ENCODE assay signal across 22 mouse cellular contexts in the genomic region with DNA sequence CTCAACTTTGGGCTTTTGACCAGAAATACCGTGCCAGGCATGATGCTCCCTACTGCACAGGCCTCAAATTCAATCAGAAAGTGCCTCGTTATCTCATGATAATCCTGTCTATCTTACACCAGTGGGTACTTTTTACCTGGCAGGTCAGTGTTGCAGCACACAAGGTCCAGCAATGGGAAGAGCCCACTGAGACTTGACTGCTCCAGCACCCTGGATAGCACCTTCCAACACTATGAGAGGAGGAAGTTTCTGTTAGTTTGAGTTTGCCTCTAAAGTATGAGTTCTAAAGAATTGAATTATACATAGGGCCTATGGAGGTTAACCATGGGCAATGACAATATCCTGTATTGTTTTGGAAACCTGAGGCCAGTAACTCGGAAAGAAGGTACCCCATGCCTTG. TPM values are rescaled to one million over a fixed set of nuclear protein-coding genes. Genes with fewer than 3 reads are reported as not detected.
DNase-seq lines count a peak whose midpoint lies in the region; ATAC-seq and TF ChIP-seq lines count a peak whose summit lies in the region.
"Had no signal": no experiment of that assay in that cellular context is flagged by ENCODE, and none has a peak within 500 bp of the region (broad histone marks: within the 10 kb centered on the region; RNA-seq: fewer than 3 reads in every experiment).

No protein-coding gene starts in this region.

- H3K36me3 ChIP-seq in kidney, postnatal 0 days (ENCODE audit: insufficient read depth, low read length), result no peaks in the 10 kb centered on the region
- no peaks in the 10 kb centered on the region for H3K36me3 ChIP-seq in myocyte (ENCODE audit: control insufficient read depth, insufficient read depth)
- no peaks in the 10 kb centered on the region for H3K36me3 ChIP-seq in neural tube, embryonic 15.5 days
- H3K36me3 ChIP-seq: heart, embryonic 12.5 days; hindbrain, embryonic 15.5 days had no signal

- DNase-seq in kidney, postnatal 0 days (ENCODE audit: low spot score), result peak; percentile 10
- DNase-seq in kidney, postnatal 25 days, result no peak
- DNase-seq in NIH3T3 (ENCODE audit: low read depth) (peak; percentile 23), R1 (ENCODE audit: low read depth, low spot score) (peak; percentile 10)
- DNase-seq in right cerebral cortex, adult 2 months (ENCODE audit: low spot score in 2 of 2), result no peak
- DNase-seq: adrenal gland, postnatal 10 days; cerebellum, adult 11 months; cerebellum, adult 8-10 months; cerebellum, postnatal 25 days; forebrain, postnatal 0 days; gastrocnemius, postnatal 14 days; heart, adult 2 months; heart, postnatal 36 days had no signal

- no peak overlapping the region for H3K27ac ChIP-seq in kidney, postnatal 0 days
- H3K27ac ChIP-seq in neural tube, embryonic 15.5 days (replicated peaks), result no peak overlapping the region
- H3K27ac ChIP-seq: forebrain, embryonic 13.5 days; heart, adult 2 months; hindbrain, embryonic 15.5 days had no signal

- H3K27me3 ChIP-seq in kidney, postnatal 0 days (ENCODE audit: insufficient read depth, low read length), result no peaks in the 10 kb centered on the region
- no peaks in the 10 kb centered on the region for H3K27me3 ChIP-seq in myocyte (ENCODE audit: control insufficient read depth, insufficient read depth, insufficient read length)
- no peaks in the 10 kb centered on the region for H3K27me3 ChIP-seq in neural tube, embryonic 15.5 days (replicated peaks)
- H3K27me3 ChIP-seq: forebrain, embryonic 13.5 days; heart, embryonic 12.5 days; hindbrain, embryonic 15.5 days had no signal

- H3K4me2 ChIP-seq in kidney, postnatal 0 days (ENCODE audit: low read length), result no peak overlapping the region
- no peak overlapping the region for H3K4me2 ChIP-seq in myocyte (ENCODE audit: low read depth)
- no peak overlapping the region for H3K4me2 ChIP-seq in neural tube, embryonic 15.5 days
- H3K4me2 ChIP-seq: forebrain, embryonic 13.5 days; heart, embryonic 12.5 days; hindbrain, embryonic 15.5 days had no signal

- no peak overlapping the region for H3K9ac ChIP-seq in kidney, postnatal 0 days (ENCODE audit: low read depth, low read length)
- no peak overlapping the region for H3K9ac ChIP-seq in neural tube, embryonic 15.5 days (replicated peaks)
- H3K9ac ChIP-seq: forebrain, embryonic 13.5 days; forebrain, postnatal 0 days; heart, embryonic 12.5 days; hindbrain, embryonic 15.5 days had no signal

- 71% methylated on average over 3 of the region's 3 CpGs for WGBS in kidney, postnatal 0 days
- WGBS in neural tube, embryonic 15.5 days, result 86% methylated on average over 3 of the region's 3 CpGs

- TF ChIP-seq POLR2A in myocyte (IDR thresholded peaks at IDR 0.05; ENCODE audit: insufficient read length, low read depth), result no peak

- no peak for ATAC-seq in kidney, postnatal 0 days (replicated peaks; ENCODE audit: low FRiP score, low read depth)
- no peak for ATAC-seq in neural tube, embryonic 15.5 days (ENCODE audit: low FRiP score)
- ATAC-seq: forebrain, embryonic 13.5 days; forebrain, postnatal 0 days; intestine, embryonic 16.5 days had no signal

- no peak overlapping the region for H3ac ChIP-seq in myocyte (ENCODE audit: control insufficient read depth, insufficient read length)

- H3K9me3 ChIP-seq in kidney, postnatal 0 days (replicated peaks; ENCODE audit: low read length), result no peaks in the 10 kb centered on the region
- H3K9me3 ChIP-seq in neural tube, embryonic 15.5 days (replicated peaks), result no peaks in the 10 kb centered on the region
- H3K9me3 ChIP-seq: forebrain, embryonic 13.5 days; heart, embryonic 12.5 days; hindbrain, embryonic 15.5 days had no signal

- H3K4me1 ChIP-seq in kidney, postnatal 0 days (replicated peaks; ENCODE audit: insufficient read depth, low read length), result no peaks in the 10 kb centered on the region
- H3K4me1 ChIP-seq in neural tube, embryonic 15.5 days, result no peaks in the 10 kb centered on the region
- H3K4me1 ChIP-seq: forebrain, embryonic 13.5 days; heart, embryonic 12.5 days; hindbrain, embryonic 15.5 days had no signal

- no peak for TF ChIP-seq CTCF in kidney, postnatal 0 days (IDR thresholded peaks at IDR 0.05; ENCODE audit: low read depth)

- H3K4me3 ChIP-seq in kidney, postnatal 0 days (replicated peaks; ENCODE audit: low read depth, low read length), result no peak overlapping the region
- H3K4me3 ChIP-seq in myocyte, result no peak overlapping the region
- H3K4me3 ChIP-seq in neural tube, embryonic 15.5 days (replicated peaks), result no peak overlapping the region
- H3K4me3 ChIP-seq: forebrain, embryonic 13.5 days; heart, adult 2 months; heart, embryonic 12.5 days; hindbrain, embryonic 15.5 days had no signal

- H3K79me2 ChIP-seq in myocyte (ENCODE audit: control insufficient read depth, insufficient read depth), result no peaks in the 10 kb centered on the region

TF ChIP-seq in myocyte, 11 proteins besides CTCF, POLR2A, EP300 and RAD21:
- TF ChIP-seq POLR2AphosphoS2 (IDR thresholded peaks at IDR 0.05; ENCODE audit: insufficient read length, low read depth) (no peak), REST (IDR thresholded peaks at IDR 0.05; ENCODE audit: insufficient read depth, insufficient read length) (peak; percentile 67)

RNA-seq across cellular contexts. Expression of a gene that starts 10.7 kb away (rescaled TPM):
- polyA plus RNA-seq in kidney, postnatal 0 days (2015; fragmentation: Nextera tagmentation; extraction: Ambion mirVana), result 0.09 and 0.20 TPM in 2 replicates
- polyA plus RNA-seq in myocyte (2012; fragmentation: generic; extraction: Trizol), result not detected
- polyA plus RNA-seq in neural tube, embryonic 15.5 days (2015; fragmentation: Nextera tagmentation; extraction: Ambion mirVana), result 0.57 and 0.73 TPM in 2 replicates
- polyA plus RNA-seq: embryonic facial prominence, embryonic 14.5 days; gonadal fat pad, adult 2 months; heart, adult 2 months; heart, embryonic 12.5 days; heart, embryonic 16.5 days had no signal

Comparison
In these comparisons a context has a peak if more than half of its experiments do, and no peak if none do; other contexts are left out.
1. DNase-seq: peak in kidney, postnatal 0 days (single experiment), NIH3T3 (single experiment) and R1 (single experiment); none in kidney, postnatal 25 days (0 of 2) and right cerebral cortex, adult 2 months (0 of 2).